Mouse (Mus musculus) left cerebral cortex, postnatal 25 days (tissue): ENCODE measurements around the gene Nck2. TPM values are rescaled to one million over a fixed set of nuclear protein-coding genes. Genes with fewer than 3 reads are reported as not detected.

Experiments
- DNase-seq, 2 experiments: peaks; one replicate each; pipeline ENCODE4 v3.0.0; 2022; ENCODE audit warnings: low spot score in 2 of 2, mixed read lengths in 1 of 2
- intact Hi-C: fragments of 180-260 bp; cut with DNase I; formaldehyde crosslinking; loops from one replicate; pipeline ENCODE4 v1.15.1; 2025
- total RNA-seq, 2 experiments: library from RNA; stranded (reverse); gene quantifications; 2 replicates each; pipeline ENCODE4 v1.2.3; 2021

The Nck2 gene
- total RNA-seq, 2 experiments from 2014 or later, result 34.1 to 39.3 TPM

DNA sequence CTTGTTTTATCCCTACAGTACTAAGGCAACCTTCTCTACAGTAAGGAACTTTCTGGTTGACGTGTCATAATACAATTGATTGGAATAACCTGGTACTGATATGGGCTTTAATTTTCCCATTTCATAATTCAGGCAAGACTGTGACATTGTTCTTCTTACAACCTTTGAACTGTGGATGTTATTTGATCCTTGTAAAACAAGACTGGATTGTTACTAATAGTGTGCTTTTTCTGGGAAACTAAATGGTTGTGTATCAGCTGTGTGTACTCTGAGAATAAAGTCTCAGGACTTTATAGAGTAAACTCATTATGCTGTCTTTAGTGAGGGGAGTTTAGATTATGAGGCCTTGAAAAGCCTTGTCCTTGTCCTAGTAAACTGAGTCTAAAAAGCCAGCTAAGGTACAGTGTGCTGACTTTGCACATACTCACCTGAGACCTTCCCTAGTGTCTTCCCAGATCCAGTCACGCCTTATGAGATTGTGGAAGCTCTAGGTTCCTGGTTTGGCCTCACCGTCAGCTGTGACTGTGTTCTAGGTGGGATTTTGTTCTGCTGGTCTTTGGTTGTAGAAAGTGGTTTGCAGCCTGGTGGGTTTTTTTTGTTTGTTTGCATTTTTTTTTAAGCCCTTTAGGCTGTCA is 48.5 kb downstream of the Nck2 start:
- no peak for DNase-seq
- intact Hi-C loops, result no loop called here

DNA sequence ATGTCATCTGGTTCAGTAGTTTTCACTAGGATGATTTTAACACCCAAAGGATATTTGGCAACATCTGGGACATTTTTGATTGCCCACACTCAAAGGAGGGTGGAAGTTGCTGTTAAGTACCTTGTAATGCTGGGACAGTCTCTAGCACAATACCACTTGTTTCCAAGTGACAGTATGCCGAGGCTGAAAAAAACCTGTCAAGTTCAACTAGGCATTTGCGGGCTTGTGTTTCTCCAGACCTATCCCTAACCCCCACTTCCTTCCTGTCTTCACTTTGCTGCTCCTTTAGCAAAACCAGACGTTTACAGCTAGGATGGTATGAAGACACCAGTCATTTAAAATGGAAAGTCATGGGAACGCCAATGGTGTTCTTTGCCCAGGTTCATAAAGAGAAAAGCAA is 51.7 kb downstream of the Nck2 start:
- no peak for DNase-seq

DNA sequence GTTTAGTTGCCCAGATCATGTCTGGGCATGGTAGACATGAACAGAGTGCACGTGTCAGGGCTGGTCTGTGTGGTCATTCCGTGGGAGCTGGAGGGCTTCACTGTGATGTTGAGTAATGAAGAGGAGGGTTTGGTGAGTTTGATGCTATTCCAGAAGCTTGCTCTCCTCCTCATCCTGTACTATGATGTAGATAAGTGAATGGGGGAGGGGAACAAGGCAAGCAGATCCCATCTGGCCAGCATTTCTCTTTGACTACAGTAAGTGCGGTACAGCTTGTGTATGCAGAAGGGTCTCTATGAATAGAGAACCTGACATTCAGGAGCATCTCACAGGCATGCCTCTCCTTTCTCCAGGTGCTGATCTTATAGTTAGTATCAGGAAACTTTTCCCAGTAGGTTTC is 52.6 kb downstream of the Nck2 start:
- intact Hi-C loops, result no loop called here
- no peak for DNase-seq

More for the DNA sequence above, 51.7 kb downstream of the Nck2 start:
- intact Hi-C loops, result no loop called here

DNA sequence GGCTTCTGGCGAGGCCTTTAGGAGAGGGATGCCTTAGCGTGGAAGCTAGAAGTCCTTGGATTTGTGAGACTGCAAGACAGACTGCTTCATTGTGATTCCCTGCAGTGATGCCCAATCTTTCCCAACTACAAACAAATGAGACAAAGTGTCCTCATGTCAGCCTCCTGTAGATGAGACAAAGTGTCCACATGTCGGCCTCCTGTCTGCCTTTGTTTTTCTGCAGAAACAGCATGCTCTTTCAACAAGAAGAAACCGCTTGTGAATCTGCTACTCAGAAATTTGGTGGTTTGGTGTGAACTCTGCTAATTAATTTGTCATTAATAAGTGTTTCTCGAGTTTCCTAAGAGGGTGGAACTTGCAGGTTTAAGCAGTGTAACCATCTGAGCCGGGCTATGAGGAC is 53.6 kb downstream of the Nck2 start:
- DNase-seq, result no peak
- intact Hi-C loops, result no loop called here

DNA sequence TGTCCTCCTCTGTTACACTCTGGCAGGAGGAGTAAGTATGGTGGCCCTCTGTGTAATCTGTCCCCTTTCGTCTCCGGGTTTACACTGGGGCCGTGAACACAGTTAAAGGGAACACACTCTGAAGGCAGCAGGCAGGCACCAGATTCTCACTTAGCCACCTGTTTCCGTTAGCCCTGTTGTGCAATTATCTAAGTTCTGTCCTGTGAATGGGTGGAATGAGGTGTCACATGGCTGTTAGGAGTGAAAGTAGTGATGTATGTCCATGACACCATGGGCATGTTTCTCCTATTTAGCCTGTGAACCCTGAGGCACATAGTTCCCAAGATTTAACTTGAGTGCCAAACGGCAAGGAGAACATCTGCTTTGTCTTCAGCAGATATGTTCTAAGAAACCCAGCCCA is 55.7 kb downstream of the Nck2 start:
- DNase-seq, result no peak
- intact Hi-C loops, result loop anchor here (5.0 kb wide), 1 partner anchor 33 kb away; no protein-coding TSS in a partner anchor

DNA sequence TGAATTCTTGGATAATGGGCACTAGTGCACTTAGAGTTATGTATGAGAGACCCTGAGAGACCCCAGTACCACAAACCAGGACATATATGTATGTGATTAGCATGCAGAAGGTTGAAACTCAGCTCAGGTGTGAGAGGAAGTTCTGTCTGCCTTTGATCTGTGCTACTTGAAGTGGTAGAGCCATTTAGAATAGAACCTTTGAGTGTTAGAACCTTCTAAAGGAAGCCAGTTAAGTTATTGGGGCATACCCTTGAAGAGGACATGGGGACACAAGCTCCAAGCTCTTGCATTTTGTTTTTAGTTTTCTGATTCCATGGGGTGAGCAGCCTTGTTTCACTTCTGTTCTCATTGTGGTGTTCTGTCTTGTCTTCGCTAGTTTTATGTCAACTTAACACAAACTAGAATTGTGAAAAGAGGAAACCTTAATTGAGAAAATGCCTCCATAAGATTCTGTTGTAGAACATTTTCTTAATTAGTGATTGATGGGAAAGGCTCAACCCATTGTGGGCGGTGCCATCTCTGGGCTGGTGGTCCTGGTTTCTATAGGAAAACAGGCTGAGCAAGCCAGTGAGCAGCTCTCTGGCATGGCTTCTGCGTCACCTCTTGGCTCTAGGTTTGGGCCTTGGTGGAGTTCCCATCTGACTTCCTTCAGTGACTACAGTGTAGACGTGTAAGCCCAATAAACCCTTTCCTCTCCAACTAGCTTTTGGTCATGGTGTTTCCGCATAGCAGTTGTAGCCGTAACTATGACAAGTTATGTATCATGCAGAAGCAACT is 57.0 kb downstream of the Nck2 start:
- no peak for DNase-seq
- intact Hi-C loops, result loop anchor here (5.0 kb wide), 1 partner anchor 34 kb away; no protein-coding TSS in a partner anchor

DNA sequence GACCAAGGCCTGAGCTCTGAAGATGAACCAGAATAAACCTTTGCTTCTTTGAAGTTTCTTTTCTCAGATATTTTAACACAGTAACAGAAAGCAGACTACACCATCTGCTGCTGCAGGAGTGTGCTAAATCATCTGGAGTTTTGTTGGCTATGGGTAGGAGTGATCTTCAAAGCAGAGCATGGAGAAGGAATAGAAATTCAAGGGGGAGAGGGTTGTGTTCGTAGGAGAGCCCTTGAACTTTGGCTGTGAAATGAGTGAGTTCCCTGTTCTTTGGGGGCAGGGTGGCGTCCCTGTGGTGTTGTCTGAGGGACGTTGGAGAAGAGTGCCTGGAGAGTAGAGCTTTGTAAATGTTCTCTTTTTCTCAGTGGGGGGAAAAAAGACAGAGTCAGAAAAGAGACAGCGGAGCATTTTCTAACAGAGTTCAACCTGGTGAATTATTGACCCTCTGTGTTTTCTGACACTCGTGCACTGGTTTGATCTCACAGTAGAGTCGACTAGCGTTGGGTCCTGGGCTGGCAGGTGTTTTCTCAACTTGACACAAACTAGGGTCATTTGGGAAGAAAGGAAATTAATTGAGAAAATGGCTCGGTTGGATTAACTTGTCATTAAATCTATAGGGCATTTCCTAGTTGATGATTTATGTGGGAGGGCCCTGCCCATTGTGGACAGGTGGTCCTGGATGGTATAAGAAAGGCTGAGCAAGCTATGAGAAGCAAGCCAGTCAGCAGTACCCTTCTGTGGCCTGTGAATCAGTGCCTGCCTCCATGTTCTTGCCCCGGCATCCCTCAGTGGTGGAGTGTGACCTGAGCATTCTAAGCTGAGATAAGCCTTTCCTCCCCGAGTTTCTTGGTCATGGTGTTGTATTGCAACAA is 57.8 kb downstream of the Nck2 start:
- DNase-seq, result peak; percentile 36 to 90
- intact Hi-C loops, result loop anchor here (5.0 kb wide), 1 partner anchor 35 kb away; no protein-coding TSS in a partner anchor

DNA sequence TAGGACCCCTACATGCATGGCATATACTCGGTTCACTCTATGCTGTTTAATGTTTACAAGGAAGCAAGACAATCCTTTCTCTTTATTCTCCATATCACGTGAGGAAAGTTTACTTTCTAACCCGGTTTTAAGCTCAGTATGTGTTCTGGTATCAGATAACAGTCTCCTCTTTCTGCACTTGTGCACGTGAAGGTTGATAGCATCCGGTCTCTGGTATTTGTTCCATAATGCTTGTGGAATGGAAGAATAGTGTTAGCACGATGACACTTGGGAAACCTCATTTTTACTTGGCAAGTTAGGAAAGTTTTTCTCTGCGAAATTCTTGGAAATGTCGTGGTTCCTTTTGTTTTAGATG is 58.4 kb downstream of the Nck2 start:
- intact Hi-C loops, result loop anchor here (5.0 kb wide), 1 partner anchor 35 kb away; no protein-coding TSS in a partner anchor

DNA sequence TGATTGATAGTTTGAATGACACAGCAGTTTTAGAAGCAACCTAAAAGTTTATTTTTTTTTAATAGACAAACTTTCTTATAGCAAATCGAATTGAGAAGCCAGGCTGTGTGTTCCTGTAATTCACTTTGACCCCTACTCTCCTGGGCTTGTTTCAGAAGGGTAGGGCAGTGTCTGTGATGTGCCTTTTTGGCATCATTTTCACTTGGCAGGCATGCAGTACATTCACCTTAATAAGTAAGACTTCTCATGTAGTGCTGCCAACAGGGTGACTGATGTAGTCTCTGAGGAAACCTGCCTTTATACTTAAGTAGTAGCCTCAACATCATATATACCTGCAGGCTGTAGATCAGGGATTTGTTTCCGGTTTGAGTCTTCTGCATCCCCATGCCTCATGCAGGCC is 58.9 kb downstream of the Nck2 start:
- no peak for DNase-seq
- intact Hi-C loops, result loop anchor here (5.0 kb wide), 1 partner anchor 36 kb away; no protein-coding TSS in a partner anchor

More for the DNA sequence above, 58.4 kb downstream of the Nck2 start:
- no peak for DNase-seq

DNA sequence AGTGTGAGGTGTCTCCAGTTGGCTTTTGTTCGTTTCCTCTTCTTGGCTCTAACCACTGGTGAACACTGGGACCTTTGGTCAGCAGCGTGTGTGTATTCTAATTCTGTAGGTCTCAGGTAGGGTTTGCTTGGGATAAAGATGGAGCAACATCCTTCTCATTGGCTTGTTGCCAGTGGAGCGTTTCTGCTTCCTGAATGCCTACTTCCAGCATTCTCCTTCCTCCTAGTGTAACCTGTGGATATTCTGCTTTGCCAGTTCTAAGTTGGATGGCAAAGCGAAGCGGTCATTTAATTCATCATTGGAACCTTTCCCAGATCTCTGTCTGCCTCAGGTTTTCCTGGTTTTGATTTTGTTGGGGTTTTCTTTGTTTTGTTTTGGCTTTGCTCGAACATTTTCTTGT is 59.3 kb downstream of the Nck2 start:
- intact Hi-C loops, result loop anchor here (5.0 kb wide), 1 partner anchor 36 kb away; no protein-coding TSS in a partner anchor

DNA sequence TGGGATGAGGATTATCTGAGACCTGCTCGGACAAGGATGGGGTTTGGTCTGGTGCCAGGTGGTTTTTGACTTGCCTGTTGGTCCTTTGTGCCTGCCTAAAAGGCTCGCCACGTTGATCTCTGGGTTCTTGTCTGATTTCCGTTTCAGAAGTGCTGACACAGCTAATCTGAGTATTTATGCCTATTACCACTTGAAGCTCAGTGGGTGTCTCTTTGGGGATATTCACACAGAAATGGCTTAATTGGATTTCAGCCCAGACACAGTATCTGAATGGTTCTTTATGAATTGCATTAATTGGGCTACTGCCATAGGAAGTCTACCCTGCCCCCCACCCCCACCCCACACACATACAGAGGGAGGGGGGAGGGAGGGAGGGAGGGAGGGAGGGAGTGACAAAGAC is 59.9 kb downstream of the Nck2 start:
- intact Hi-C loops, result loop anchor here (5.0 kb wide), 1 partner anchor 37 kb away; no protein-coding TSS in a partner anchor
- DNase-seq, result no peak

More for the DNA sequence above, 59.3 kb downstream of the Nck2 start:
- DNase-seq, result no peak

DNA sequence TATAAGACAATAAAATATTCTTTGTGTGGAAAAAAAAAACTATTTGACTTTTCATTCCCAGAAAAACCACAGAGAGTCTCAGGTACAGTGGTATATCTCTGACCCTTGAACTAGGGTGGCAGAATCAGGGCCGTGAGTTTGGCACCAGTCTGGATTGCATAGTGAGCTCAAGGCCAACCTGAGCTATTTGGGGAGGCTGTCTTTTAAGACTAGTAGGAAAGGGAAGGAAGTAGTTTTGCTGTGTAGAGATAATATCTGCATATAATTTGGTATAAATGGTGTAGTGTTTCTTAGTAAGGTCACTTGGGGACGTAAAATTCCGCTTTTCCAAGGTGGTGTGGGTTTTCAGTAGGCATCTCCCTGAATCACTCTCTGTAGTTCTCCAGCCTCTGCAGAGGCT is 62.3 kb downstream of the Nck2 start:
- intact Hi-C loops, result no loop called here
- no peak for DNase-seq

DNA sequence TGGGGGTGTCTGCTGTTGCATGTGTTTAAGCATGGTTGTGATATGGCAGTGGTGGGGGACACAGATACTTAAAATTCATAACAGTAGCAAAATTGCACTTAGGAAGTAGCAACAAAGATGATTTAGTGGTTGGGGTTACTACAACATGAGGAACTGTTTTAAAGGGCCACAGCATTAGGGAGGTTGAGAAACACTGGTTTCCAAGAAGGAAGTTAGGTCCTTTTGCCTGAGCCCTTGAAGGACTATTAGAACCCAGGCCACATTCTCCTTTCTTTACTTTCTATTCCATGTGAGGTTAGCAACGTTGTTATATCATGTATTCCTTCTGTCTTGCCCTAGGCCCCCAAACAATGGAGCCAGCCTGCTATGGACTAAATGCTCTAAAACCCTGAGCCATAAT is 63.4 kb downstream of the Nck2 start:
- intact Hi-C loops, result no loop called here
- DNase-seq, result no peak

DNA sequence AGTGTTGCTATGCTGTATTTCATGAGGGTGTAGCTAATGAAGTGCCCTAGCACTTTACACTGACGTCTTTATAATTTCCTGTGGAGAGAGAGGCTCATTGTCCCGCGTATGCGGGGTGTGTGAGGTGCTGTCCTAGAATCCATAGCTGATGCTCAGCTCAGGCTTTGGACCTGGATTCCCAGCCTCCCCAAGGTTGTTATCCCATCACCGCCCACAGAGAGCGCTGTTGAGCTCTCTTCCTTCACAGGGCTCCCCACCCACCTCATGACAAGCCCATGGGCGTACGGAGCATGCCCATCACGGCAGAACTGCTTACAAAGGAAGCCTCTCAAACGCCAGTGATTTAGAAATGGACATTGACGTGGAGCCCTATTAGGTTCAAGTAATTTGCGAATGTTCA is 66.9 kb downstream of the Nck2 start:
- DNase-seq, result no peak
- intact Hi-C loops, result no loop called here

DNA sequence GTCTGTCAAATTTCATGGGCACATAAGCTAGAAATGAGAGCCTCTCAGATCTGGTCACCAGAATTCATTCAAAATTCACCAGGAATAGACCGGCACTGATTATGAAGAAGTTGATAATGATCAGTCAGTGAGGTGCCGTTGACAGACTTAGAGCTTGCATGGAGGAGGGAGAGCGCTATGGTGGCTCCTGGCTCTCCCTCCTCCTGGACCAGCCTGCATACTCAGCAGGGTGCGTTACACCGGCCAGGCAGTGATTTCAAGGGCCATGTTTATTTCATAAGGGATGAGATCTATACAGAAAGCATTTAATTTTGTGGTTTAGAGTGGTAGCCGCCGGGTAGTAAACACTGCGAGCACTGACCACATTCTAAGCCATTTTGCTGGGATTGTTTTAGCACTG is 67.3 kb downstream of the Nck2 start:
- intact Hi-C loops, result no loop called here
- no peak for DNase-seq

DNA sequence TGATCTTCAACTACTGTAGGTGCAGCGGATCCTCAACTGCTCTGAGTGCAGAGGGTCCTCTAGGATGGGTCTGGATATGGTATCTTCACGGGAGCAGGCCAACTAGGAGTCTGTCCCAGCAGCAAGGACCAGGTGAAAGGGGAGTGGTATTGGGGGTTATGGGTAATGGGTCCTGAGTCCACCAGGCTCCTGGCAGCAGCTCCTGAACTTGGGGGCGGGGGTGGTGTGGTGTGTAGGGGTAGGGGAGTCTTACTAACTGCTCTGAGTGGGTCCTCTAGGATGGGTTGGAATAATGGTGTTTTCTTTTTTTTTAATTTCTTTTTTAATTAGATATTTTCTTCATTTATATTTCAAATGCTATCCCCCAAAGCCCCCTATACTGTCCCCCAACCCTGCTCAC is 73.0 kb downstream of the Nck2 start:
- intact Hi-C loops, result no loop called here
- no peak for DNase-seq

DNA sequence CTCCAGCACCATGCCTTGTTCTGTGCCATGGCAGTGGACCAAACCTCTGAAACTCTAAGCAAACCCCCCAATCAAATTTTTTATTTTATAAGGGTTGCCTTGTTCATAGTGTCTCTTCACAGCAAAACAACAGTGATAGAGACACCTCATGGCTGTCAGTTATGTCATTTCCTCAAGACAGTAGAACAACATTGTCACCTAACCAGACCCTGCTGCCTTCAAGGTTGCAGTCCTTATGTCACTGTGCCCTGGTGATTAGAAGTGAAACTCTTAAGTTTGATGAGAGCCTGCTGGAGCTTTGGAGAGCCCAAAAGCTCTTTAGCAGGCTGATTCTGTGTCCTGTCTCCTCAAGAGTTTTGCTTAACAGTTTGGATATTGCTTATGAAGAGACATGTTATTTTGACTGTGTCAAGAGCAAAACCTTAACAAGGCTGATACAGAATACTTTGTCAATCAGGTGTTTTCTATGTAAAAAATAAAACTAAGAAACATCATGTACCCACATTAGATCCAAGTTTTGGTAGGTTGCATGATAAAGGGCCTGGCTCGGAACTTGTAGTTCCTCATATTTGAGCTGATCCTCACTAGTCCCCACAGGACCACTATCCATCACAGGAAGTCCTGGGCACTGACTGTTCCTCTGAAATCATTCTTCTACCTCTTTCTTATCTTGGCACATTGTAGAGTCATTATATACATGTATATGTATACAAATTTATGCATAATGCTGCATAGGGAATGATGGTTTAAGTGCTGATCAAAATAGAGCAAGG is 76.0 kb downstream of the Nck2 start:
- intact Hi-C loops, result no loop called here
- DNase-seq, result no peak

DNA sequence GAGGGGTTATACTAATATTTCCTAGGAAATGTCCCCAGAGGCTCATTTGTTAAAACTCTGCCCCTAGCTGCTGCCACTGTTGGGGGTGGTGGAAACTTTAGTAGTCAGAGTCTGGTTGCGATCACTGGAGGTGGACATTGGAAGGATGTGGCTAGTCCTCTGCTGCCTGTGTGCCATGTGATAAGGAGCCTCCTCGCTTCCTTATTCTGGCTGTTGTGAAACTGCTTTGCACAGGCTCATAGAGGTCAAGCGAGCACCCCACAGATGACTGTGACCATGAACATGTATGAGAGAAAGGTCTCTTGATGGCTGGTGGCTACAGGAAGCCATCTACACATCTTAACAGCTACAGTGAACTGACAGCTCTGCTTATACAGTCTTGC is 76.6 kb downstream of the Nck2 start:
- intact Hi-C loops, result no loop called here

DNA sequence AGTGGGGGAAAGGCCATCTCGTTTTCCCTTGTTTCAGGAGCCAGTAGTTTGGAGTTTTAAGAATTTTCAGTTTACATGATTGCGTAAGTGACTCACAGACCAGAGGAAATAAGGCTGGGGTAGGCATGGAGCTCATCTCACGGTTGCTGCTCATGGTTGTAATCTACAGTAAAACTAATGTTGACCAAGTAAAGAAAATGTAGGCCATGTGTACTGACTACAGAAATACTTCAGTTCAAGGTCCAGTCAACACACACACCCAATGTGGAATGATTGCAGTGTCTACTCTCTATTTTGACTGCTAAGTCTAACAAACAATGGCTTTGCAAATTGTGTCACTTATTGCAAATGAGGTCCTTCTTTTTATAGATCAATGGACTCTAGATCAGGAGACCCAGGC is 77.1 kb downstream of the Nck2 start:
- intact Hi-C loops, result no loop called here
- no peak for DNase-seq

More for the DNA sequence above, 76.6 kb downstream of the Nck2 start:
- no peak for DNase-seq
